Mouse (Mus musculus): Measurements from ENCODE around the gene Hpd.

DNA sequence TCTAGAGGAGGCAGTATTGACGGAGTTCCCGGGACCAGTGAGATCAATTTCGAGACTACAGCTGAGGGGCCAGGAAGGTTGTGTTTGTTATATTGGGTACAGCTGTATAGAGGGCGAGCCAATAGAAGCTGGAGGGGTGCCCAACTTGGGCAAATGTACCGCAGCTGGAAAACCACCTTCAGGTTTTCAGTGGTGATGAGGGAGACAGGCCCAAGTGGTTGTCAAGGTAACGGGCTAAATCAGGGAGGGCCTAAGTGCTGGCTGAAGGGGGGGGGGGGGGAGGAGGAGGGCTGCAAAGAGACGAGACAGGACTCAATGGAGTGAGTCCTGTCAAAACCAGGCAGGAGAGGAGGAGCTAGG, 48.8 kb downstream of the Hpd start:
- TF ChIP-seq EP300 (IDR thresholded peaks at IDR 0.05) (no peak; the same call in none of the 2 replicates), CTCF (IDR thresholded peaks at IDR 0.05) (no peak)

All from lung, postnatal 0 days (tissue).